Mouse (Mus musculus) brain, embryonic 14.5 days (tissue): ENCODE results near the gene Gm26938.

Experiments used
- CTCF ChIP-seq: fragments of 200-500 bp; IDR thresholded peaks from 2 replicates; pipeline ENCODE4 v1.5.1; 2012; ENCODE audit warnings: inconsistent platforms, mild to moderate bottlenecking, moderate library complexity, borderline replicate concordance; ENCODE audit not compliant: insufficient read depth, insufficient read length; ENCODE audit errors: extremely low read depth
- POLR2A ChIP-seq: fragments of 200-500 bp; IDR thresholded peaks from 2 replicates; pipeline ENCODE4 v1.6.1; 2012; ENCODE audit warnings: mild to moderate bottlenecking, inconsistent platforms, borderline replicate concordance; ENCODE audit not compliant: poor library complexity, insufficient read depth, insufficient read length, severe bottlenecking; ENCODE audit errors: extremely low read depth

- TF ChIP-seq POLR2A (no peak), CTCF (no peak)
Measured at GRCm38 (mm10) chr5:139803165-139803564, 23.0 kb downstream of the Gm26938 start.
